Mouse (Mus musculus) left cerebral cortex, adult 11 months (tissue): ENCODE data around the gene Chst12.
A peak's percentile ranks its signal among the peaks of the same experiment; 100 is the strongest.
"Not testable (repeated sequence)": the region's sequence is repeated elsewhere in the genome, so short reads cannot be mapped to it uniquely, and the experiment has no call there.

Source experiments
- DNase-seq: peaks from one replicate; pipeline ENCODE4 v3.0.0; 2022; ENCODE audit warnings: low spot score

The Chst12 gene

GRCm38 (mm10) chr5:140505208-140505780 is at the start of gene Chst12:
TSS of gene Chst12 (plus strand) at chr5:140505550.
- peak; percentile 99 for DNase-seq

GRCm38 (mm10) chr5:140461476-140461875 is 43.9 kb upstream of the Chst12 start:
- DNase-seq = no peak

- DNase-seq = not testable (repeated sequence)
Measured at GRCm38 (mm10) chr5:140463151-140463550, 42.2 kb upstream of the Chst12 start.

GRCm38 (mm10) chr5:140464943-140465342 is 40.4 kb upstream of the Chst12 start:
- DNase-seq = peak; percentile 33

- no peak for DNase-seq
Measured at GRCm38 (mm10) chr5:140472336-140472735, 33.0 kb upstream of the Chst12 start.

- no peak for DNase-seq
Measured at GRCm38 (mm10) chr5:140481458-140481857, 23.9 kb upstream of the Chst12 start.

GRCm38 (mm10) chr5:140491142-140491541 is 14.2 kb upstream of the Chst12 start:
- DNase-seq = no peak

- no peak for DNase-seq
Measured at GRCm38 (mm10) chr5:140492684-140493233, 12.6 kb upstream of the Chst12 start.

GRCm38 (mm10) chr5:140498176-140498575 is 7.2 kb upstream of the Chst12 start:
- no peak for DNase-seq

- DNase-seq = no peak
Measured at GRCm38 (mm10) chr5:140500736-140501135, 4.6 kb upstream of the Chst12 start.

GRCm38 (mm10) chr5:140501982-140502836 is 3.1 kb upstream of the Chst12 start:
- DNase-seq = no peak

- DNase-seq = not testable (repeated sequence)
Measured at GRCm38 (mm10) chr5:140502925-140503324, 2.4 kb upstream of the Chst12 start.

GRCm38 (mm10) chr5:140506096-140506794 is 895 bp downstream of the Chst12 start:
- DNase-seq = no peak

GRCm38 (mm10) chr5:140507466-140508208 is 2.3 kb downstream of the Chst12 start:
- DNase-seq = no peak

GRCm38 (mm10) chr5:140508686-140509085 is 3.3 kb downstream of the Chst12 start:
- DNase-seq = no peak

- no peak for DNase-seq
Measured at GRCm38 (mm10) chr5:140509204-140509603, 3.9 kb downstream of the Chst12 start.

- DNase-seq = no peak
Measured at GRCm38 (mm10) chr5:140510012-140511000, 5.0 kb downstream of the Chst12 start.

GRCm38 (mm10) chr5:140513921-140514320 is 8.6 kb downstream of the Chst12 start:
- no peak for DNase-seq

GRCm38 (mm10) chr5:140514799-140515486 is 9.6 kb downstream of the Chst12 start:
- no peak for DNase-seq
